Mouse (Mus musculus) embryo, embryonic 10.5 days (tissue): Measurements from ENCODE around the gene Carhsp1.

Experiments
- DNase-seq: peaks from one replicate; pipeline ENCODE4 v3.0.0-alpha.2; 2015; ENCODE audit warnings: low spot score

The Carhsp1 gene

GRCm38 (mm10) chr16:8638131-8638530 lies 33.8 kb downstream of the Carhsp1 start:
- no peak for DNase-seq

- DNase-seq = peak; percentile 94
Observed at GRCm38 (mm10) chr16:8637217-8638051, 34.5 kb downstream of the Carhsp1 start, which contains the start of the genes Pmm2 and Tmem186. Pmm2 (plus strand) TSS chr16:8637674. Tmem186 (minus strand) TSS chr16:8637712.

GRCm38 (mm10) chr16:8636867-8637216 lies 35.1 kb downstream of the Carhsp1 start:
- no peak for DNase-seq

GRCm38 (mm10) chr16:8631428-8631827 lies 40.5 kb downstream of the Carhsp1 start:
- no peak for DNase-seq

- no peak for DNase-seq
Observed at GRCm38 (mm10) chr16:8630419-8630818, 41.5 kb downstream of the Carhsp1 start.

- DNase-seq = no peak
Observed at GRCm38 (mm10) chr16:8620315-8621115, 51.4 kb downstream of the Carhsp1 start.

- DNase-seq = peak; percentile 74
Observed at GRCm38 (mm10) chr16:8619659-8620314, 52.2 kb downstream of the Carhsp1 start.

GRCm38 (mm10) chr16:8613447-8613846 lies 58.5 kb downstream of the Carhsp1 start:
- no peak for DNase-seq

GRCm38 (mm10) chr16:8613039-8613438 lies 58.9 kb downstream of the Carhsp1 start:
- no peak for DNase-seq

GRCm38 (mm10) chr16:8612214-8613005 lies 59.5 kb downstream of the Carhsp1 start:
- DNase-seq = no peak

GRCm38 (mm10) chr16:8610397-8610796 lies 61.6 kb downstream of the Carhsp1 start:
- DNase-seq = no peak
